ENCODE assay signal across 19 mouse cellular contexts in genomic region chr7:132298412-132298990, GRCm38 (mm10). TPM values are rescaled to one million over a fixed set of nuclear protein-coding genes. Genes with fewer than 3 reads are reported as not detected.
DNase-seq lines count a peak whose midpoint lies in the region; ATAC-seq and TF ChIP-seq lines count a peak whose summit lies in the region.
"Had no signal": no experiment of that assay in that cellular context is flagged by ENCODE, and none has a peak within 500 bp of the region (broad histone marks: within the 10 kb centered on the region; RNA-seq: fewer than 3 reads in every experiment).

No protein-coding gene starts in this region.

- H3K4me3 ChIP-seq in kidney, embryonic 14.5 days (ENCODE audit: low read length) = no peak overlapping the region
- no peak overlapping the region for H3K4me3 ChIP-seq in neural tube, embryonic 12.5 days
- H3K4me3 ChIP-seq in hindbrain, postnatal 0 days (ENCODE audit: low read length) = no peak overlapping the region
- H3K4me3 ChIP-seq in neural tube, embryonic 15.5 days (replicated peaks) = no peak overlapping the region
- H3K4me3 ChIP-seq in intestine, embryonic 16.5 days (ENCODE audit: low read length) = no peak overlapping the region
- no peak overlapping the region for H3K4me3 ChIP-seq in liver, postnatal 0 days (ENCODE audit: low read depth, low read length)
- H3K4me3 ChIP-seq: embryonic facial prominence, embryonic 12.5 days; forebrain, embryonic 15.5 days; heart, embryonic 15.5 days had no signal

- no peak for TF ChIP-seq CTCF in hindbrain, postnatal 0 days (IDR thresholded peaks at IDR 0.05; ENCODE audit: low read depth)
- TF ChIP-seq CTCF in liver, postnatal 0 days (IDR thresholded peaks at IDR 0.05; ENCODE audit: low read depth) = no peak

- 30% methylated on average over 7 of the region's 7 CpGs for WGBS in kidney, embryonic 14.5 days
- WGBS in neural tube, embryonic 12.5 days = 62% methylated on average over 7 of the region's 7 CpGs
- whole genome bisulfite sequencing in hindbrain, postnatal 0 days = 77% methylated on average over 7 of the region's 7 CpGs
- 32% methylated on average over 7 of the region's 7 CpGs for WGBS in neural tube, embryonic 15.5 days
- 64% methylated on average over 7 of the region's 7 CpGs for WGBS in intestine, embryonic 16.5 days
- whole genome bisulfite sequencing in liver, postnatal 0 days (ENCODE audit: insufficient replicate concordance) = 80% methylated on average over 7 of the region's 7 CpGs

- H3K9me3 ChIP-seq in kidney, embryonic 14.5 days (ENCODE audit: control insufficient read depth, low read length) = no peaks in the 10 kb centered on the region
- no peaks in the 10 kb centered on the region for H3K9me3 ChIP-seq in neural tube, embryonic 12.5 days
- H3K9me3 ChIP-seq in hindbrain, postnatal 0 days (ENCODE audit: low read length) = no peaks in the 10 kb centered on the region
- no peaks in the 10 kb centered on the region for H3K9me3 ChIP-seq in neural tube, embryonic 15.5 days (replicated peaks)
- H3K9me3 ChIP-seq in intestine, embryonic 16.5 days (ENCODE audit: control insufficient read depth, low read length) = no peaks in the 10 kb centered on the region
- H3K9me3 ChIP-seq in liver, postnatal 0 days (ENCODE audit: low read length) = no peaks in the 10 kb centered on the region
- H3K9me3 ChIP-seq: embryonic facial prominence, embryonic 12.5 days; forebrain, embryonic 15.5 days; heart, embryonic 15.5 days had no signal

- no peak for DNase-seq in kidney, adult 8-10 months
- no peak for DNase-seq in neural tube, embryonic 10.5 days (ENCODE audit: extremely low spot score, low spot score)
- DNase-seq in hindbrain, postnatal 0 days (ENCODE audit: low spot score) = no peak
- DNase-seq in liver, postnatal 0 days = no peak
- DNase-seq: adrenal gland, adult 2 months; adrenal gland, postnatal 25 days; cerebellum, adult 2 months; cerebellum, postnatal 10 days; gastrocnemius, postnatal 10 days; heart, adult 18-20 months; heart, postnatal 14 days had no signal

- no peak for TF ChIP-seq EP300 in liver, postnatal 0 days (IDR thresholded peaks at IDR 0.05; ENCODE audit: low read depth)

- H3K9ac ChIP-seq in kidney, embryonic 14.5 days (ENCODE audit: low read depth, low read length) = no peak overlapping the region
- no peak overlapping the region for H3K9ac ChIP-seq in neural tube, embryonic 12.5 days
- no peak overlapping the region for H3K9ac ChIP-seq in hindbrain, postnatal 0 days (replicated peaks; ENCODE audit: low read length)
- H3K9ac ChIP-seq in neural tube, embryonic 15.5 days (replicated peaks) = no peak overlapping the region
- no peak overlapping the region for H3K9ac ChIP-seq in intestine, embryonic 16.5 days (ENCODE audit: low read depth, low read length)
- H3K9ac ChIP-seq in liver, postnatal 0 days (replicated peaks) = no peak overlapping the region
- H3K9ac ChIP-seq: embryonic facial prominence, embryonic 12.5 days; forebrain, embryonic 15.5 days; heart, embryonic 15.5 days had no signal

- peaks cover 37% of the 10 kb centered on the region for H3K4me1 ChIP-seq in kidney, embryonic 14.5 days (ENCODE audit: control insufficient read depth, insufficient read depth, low read length)
- peaks cover 25% of the 10 kb centered on the region for H3K4me1 ChIP-seq in neural tube, embryonic 12.5 days
- H3K4me1 ChIP-seq in hindbrain, postnatal 0 days (ENCODE audit: insufficient read depth, low read length) = 0 out of 2 replicates have a peak, but pooled peaks cover 4% of the 10 kb centered on the region
- peaks cover 57% of the 10 kb centered on the region for H3K4me1 ChIP-seq in neural tube, embryonic 15.5 days
- peaks cover 44% of the 10 kb centered on the region for H3K4me1 ChIP-seq in intestine, embryonic 16.5 days (ENCODE audit: control insufficient read depth, insufficient read depth, low read length)
- H3K4me1 ChIP-seq in liver, postnatal 0 days (ENCODE audit: insufficient read depth) = peaks cover 2% of the 10 kb centered on the region; the same call in 1 of the 2 replicates
- H3K4me1 ChIP-seq: forebrain, embryonic 15.5 days had no signal

- H3K36me3 ChIP-seq in kidney, embryonic 14.5 days (ENCODE audit: control insufficient read depth, insufficient read depth, low read length) = no peaks in the 10 kb centered on the region
- no peaks in the 10 kb centered on the region for H3K36me3 ChIP-seq in neural tube, embryonic 12.5 days
- H3K36me3 ChIP-seq in hindbrain, postnatal 0 days (ENCODE audit: insufficient read depth, low read length) = no peaks in the 10 kb centered on the region
- no peaks in the 10 kb centered on the region for H3K36me3 ChIP-seq in neural tube, embryonic 15.5 days
- no peaks in the 10 kb centered on the region for H3K36me3 ChIP-seq in intestine, embryonic 16.5 days (ENCODE audit: control insufficient read depth, insufficient read depth, low read length)
- H3K36me3 ChIP-seq in liver, postnatal 0 days (replicated peaks; ENCODE audit: insufficient read depth, low read length) = 0 out of 2 replicates have a peak, but pooled peaks cover 2% of the 10 kb centered on the region
- H3K36me3 ChIP-seq: embryonic facial prominence, embryonic 12.5 days; forebrain, embryonic 15.5 days; heart, embryonic 15.5 days had no signal

- no peaks in the 10 kb centered on the region for H3K27me3 ChIP-seq in kidney, embryonic 14.5 days (ENCODE audit: control insufficient read depth, insufficient read depth, low read length)
- no peaks in the 10 kb centered on the region for H3K27me3 ChIP-seq in neural tube, embryonic 12.5 days (replicated peaks)
- no peaks in the 10 kb centered on the region for H3K27me3 ChIP-seq in hindbrain, postnatal 0 days (ENCODE audit: insufficient read depth, low read length)
- no peaks in the 10 kb centered on the region for H3K27me3 ChIP-seq in neural tube, embryonic 15.5 days (replicated peaks)
- no peaks in the 10 kb centered on the region for H3K27me3 ChIP-seq in intestine, embryonic 16.5 days (replicated peaks; ENCODE audit: control insufficient read depth, insufficient read depth, low read length)
- no peaks in the 10 kb centered on the region for H3K27me3 ChIP-seq in liver, postnatal 0 days (ENCODE audit: insufficient read depth, low read length)
- H3K27me3 ChIP-seq: embryonic facial prominence, embryonic 12.5 days; forebrain, embryonic 15.5 days; heart, embryonic 15.5 days had no signal

- no peak overlapping the region for H3K4me2 ChIP-seq in kidney, embryonic 14.5 days (replicated peaks; ENCODE audit: low read depth, low read length)
- H3K4me2 ChIP-seq in neural tube, embryonic 12.5 days (replicated peaks) = no peak overlapping the region
- H3K4me2 ChIP-seq in hindbrain, postnatal 0 days (ENCODE audit: low read depth, low read length) = no peak overlapping the region
- H3K4me2 ChIP-seq in neural tube, embryonic 15.5 days = no peak overlapping the region
- no peak overlapping the region for H3K4me2 ChIP-seq in intestine, embryonic 16.5 days (ENCODE audit: low read depth, low read length)
- H3K4me2 ChIP-seq in liver, postnatal 0 days (ENCODE audit: low read depth, low read length) = no peak overlapping the region
- H3K4me2 ChIP-seq: embryonic facial prominence, embryonic 12.5 days; forebrain, embryonic 15.5 days; heart, embryonic 11.5 days; heart, embryonic 15.5 days had no signal

- peak overlapping the region; percentile 55; the same call in 1 of the 2 replicates for H3K27ac ChIP-seq in kidney, embryonic 14.5 days (ENCODE audit: low read depth, low read length)
- peak overlapping the region; percentile 29; the same call in 1 of the 2 replicates for H3K27ac ChIP-seq in neural tube, embryonic 12.5 days
- H3K27ac ChIP-seq in hindbrain, postnatal 0 days = no peak overlapping the region
- H3K27ac ChIP-seq in neural tube, embryonic 15.5 days (replicated peaks) = peak overlapping the region; percentile 75
- H3K27ac ChIP-seq in intestine, embryonic 16.5 days (ENCODE audit: low read length) = no peak overlapping the region
- H3K27ac ChIP-seq in liver, postnatal 0 days (ENCODE audit: low read depth) = no peak overlapping the region
- H3K27ac ChIP-seq: embryonic facial prominence, embryonic 12.5 days; forebrain, embryonic 15.5 days; heart, embryonic 15.5 days had no signal

- peak; percentile 77 for ATAC-seq in kidney, embryonic 14.5 days (ENCODE audit: low FRiP score, low TSS enrichment)
- peak; percentile 66 for ATAC-seq in neural tube, embryonic 12.5 days (ENCODE audit: low FRiP score, low read depth)
- 0 out of 2 replicates have a peak, but pooled peaks have one; percentile 40 for ATAC-seq in hindbrain, postnatal 0 days
- peak; percentile 79 for ATAC-seq in neural tube, embryonic 15.5 days (ENCODE audit: low FRiP score)
- no peak for ATAC-seq in intestine, embryonic 16.5 days
- no peak for ATAC-seq in liver, postnatal 0 days
- ATAC-seq: forebrain, embryonic 15.5 days had no signal

RNA-seq across cellular contexts. Expression of gene Chst15, which starts 18.5 kb away (rescaled TPM):
- polyA plus RNA-seq in kidney, embryonic 14.5 days (2014; fragmentation: Nextera tagmentation; extraction: Ambion mirVana) = 10.0 and 18.8 TPM in 2 replicates
- polyA plus RNA-seq in neural tube, embryonic 12.5 days (2016; fragmentation: Nextera tagmentation; extraction: Ambion mirVana) = 33.3 and 35.7 TPM in 2 replicates
- 32.6 and 34.1 TPM in 2 replicates for total RNA-seq in hindbrain, postnatal 0 days (2014; rRNA removed)
- polyA plus RNA-seq in hindbrain, postnatal 0 days (2015; fragmentation: Nextera tagmentation; extraction: Ambion mirVana) = 16.2 and 16.7 TPM in 2 replicates
- 17.1 and 19.7 TPM in 2 replicates for polyA plus RNA-seq in neural tube, embryonic 15.5 days (2015; fragmentation: Nextera tagmentation; extraction: Ambion mirVana)
- 20.6 and 21.1 TPM in 2 replicates for polyA plus RNA-seq in intestine, embryonic 16.5 days (2015; fragmentation: Nextera tagmentation; extraction: Ambion mirVana)
- polyA plus RNA-seq in liver, postnatal 0 days (2015; fragmentation: Nextera tagmentation; extraction: Ambion mirVana) = 4.2 and 5.4 TPM in 2 replicates

Comparison
In these comparisons a context has a peak if more than half of its experiments do, and no peak if none do; other contexts are left out.
1. ATAC-seq: peak in kidney, embryonic 14.5 days (single experiment), neural tube, embryonic 12.5 days (single experiment), hindbrain, postnatal 0 days (single experiment) and neural tube, embryonic 15.5 days (single experiment); none in intestine, embryonic 16.5 days (single experiment) and liver, postnatal 0 days (single experiment).
2. H3K27ac ChIP-seq: peak in kidney, embryonic 14.5 days (single experiment), neural tube, embryonic 12.5 days (single experiment) and neural tube, embryonic 15.5 days (single experiment); none in hindbrain, postnatal 0 days (single experiment), intestine, embryonic 16.5 days (single experiment) and liver, postnatal 0 days (single experiment).